Mouse (Mus musculus) liver, postnatal 0 days (tissue): ENCODE data around the gene Klhl31.

ENCODE experiments used
- CTCF ChIP-seq: sonication (generic); IDR thresholded peaks from 2 replicates; pipeline ENCODE4 v1.5.1; 2016; ENCODE audit warnings: antibody characterized with exemption, low read depth
- EP300 ChIP-seq: IDR thresholded peaks from 2 replicates; pipeline ENCODE4 v1.6.1; 2016; ENCODE audit warnings: antibody characterized with exemption, low read depth, mild to moderate bottlenecking

DNA sequence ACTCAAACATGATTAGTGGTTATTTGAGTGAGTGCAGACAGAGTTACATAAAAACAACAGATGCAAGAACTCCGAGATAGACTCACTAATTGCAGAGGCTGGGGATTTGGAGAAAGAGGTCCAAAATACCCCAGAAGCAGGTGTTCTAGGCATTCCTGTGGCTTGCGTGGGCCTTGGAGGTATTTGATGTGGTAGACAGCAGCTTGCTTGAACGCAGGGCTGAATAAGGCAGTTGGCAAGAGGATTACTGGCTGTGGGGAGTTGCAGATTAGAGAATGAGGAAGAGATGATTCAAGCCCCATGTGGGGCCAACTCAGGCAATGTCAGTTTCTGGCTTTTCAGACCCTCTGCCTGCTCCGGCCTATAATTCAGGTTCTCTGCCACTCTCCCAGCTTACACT lies 43.9 kb upstream of the Klhl31 start:
- TF ChIP-seq CTCF, result no peak
- no peak for TF ChIP-seq EP300
